In the genomic region with DNA sequence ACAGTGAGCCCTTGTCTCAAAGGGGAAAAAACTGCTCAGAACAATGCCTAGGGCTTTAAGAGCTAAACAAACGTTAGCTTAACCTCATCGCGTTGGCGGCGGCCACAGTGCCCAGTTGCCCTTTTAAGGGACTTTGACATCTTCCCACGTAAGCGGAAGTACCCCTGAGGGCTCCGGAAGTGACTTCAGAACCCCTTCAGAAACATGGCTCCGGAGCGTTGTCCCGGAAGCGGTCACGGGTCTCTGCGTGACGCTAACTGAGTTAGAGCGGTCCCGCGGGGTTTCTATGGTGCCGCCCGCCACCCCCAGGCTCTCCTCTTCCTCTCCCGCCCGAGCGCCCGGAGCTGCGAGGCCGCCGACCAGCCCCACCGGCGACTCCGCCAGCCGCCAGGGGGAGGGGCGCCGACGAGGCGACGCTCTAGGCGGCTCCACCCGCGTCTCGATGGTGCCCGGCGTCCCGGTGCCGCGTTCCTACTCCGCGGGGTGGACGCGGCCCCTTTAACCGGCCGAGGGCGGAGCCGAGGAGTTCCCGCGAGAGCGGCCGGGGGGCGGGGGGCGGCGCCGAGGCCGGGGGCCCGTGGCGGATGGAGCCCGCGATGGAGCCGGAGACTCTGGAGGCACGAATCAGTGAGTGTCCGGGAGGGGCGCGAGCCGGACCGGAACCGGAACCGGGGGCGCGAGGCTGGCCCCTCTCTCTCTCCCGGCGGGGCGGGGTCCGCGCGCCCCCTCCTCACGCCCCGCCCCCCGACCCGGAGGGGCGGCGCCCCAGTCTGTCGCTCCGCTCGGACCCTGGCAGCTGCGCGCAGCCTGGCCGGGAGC, we compare ENCODE assay signal across 8 mouse cellular contexts. TPM values are rescaled to one million over a fixed set of nuclear protein-coding genes. Genes with fewer than 3 reads are reported as not detected.
DNase-seq lines count a peak whose midpoint lies in the region; ATAC-seq lines count a peak whose summit lies in the region.

A gene (plus strand): TSS at position 200 of the 819 bp plus-strand sequence.

- 1% methylated on average over 81 of the region's 95 CpGs for WGBS in intestine, embryonic 14.5 days

- peak; percentile 90 for ATAC-seq in intestine, embryonic 14.5 days (replicated peaks; ENCODE audit: low FRiP score, low TSS enrichment, low read depth)

- peak within 1 kb of the TSS; percentile 84 for H3K9ac ChIP-seq in intestine, embryonic 14.5 days (ENCODE audit: low read length)

- DNase-seq in adrenal gland, adult 18-20 months (ENCODE audit: low spot score in 2 of 2), result peak; percentile 81 to 88
- DNase-seq in embryo, embryonic 11 days, result peak; percentile 98
- DNase-seq in gastrocnemius, postnatal 25 days, result peak; percentile 92
- peak; percentile 97 for DNase-seq in intestine, embryonic 14.5 days (ENCODE audit: low spot score)
- peak; percentile 95 to 97 for DNase-seq in left cerebral cortex, postnatal 14 days (ENCODE audit: low spot score in 2 of 2)
- DNase-seq in mesoderm, embryonic 11.5 days (ENCODE audit: low read depth, low spot score), result peak; percentile 98
- peak; percentile 93 to 94 for DNase-seq in right cerebral cortex, postnatal 36 days (ENCODE audit: low spot score in 2 of 2)
- DNase-seq in yolk sac, embryonic 10.5 days (ENCODE audit: low spot score), result peak; percentile 94

- peak within 1 kb of the TSS; percentile 71 for H3K4me3 ChIP-seq in intestine, embryonic 14.5 days (ENCODE audit: low read depth, low read length)

- peak within 1 kb of the TSS; percentile 99 for H3K27ac ChIP-seq in intestine, embryonic 14.5 days (ENCODE audit: low read depth)

- peak within 1 kb of the TSS; percentile 79 for H3K4me2 ChIP-seq in intestine, embryonic 14.5 days (ENCODE audit: low read length)

- peaks cover 19% of the 10 kb centered on the region for H3K36me3 ChIP-seq in intestine, embryonic 14.5 days (ENCODE audit: control insufficient read depth, insufficient read depth, low read length)

- H3K27me3 ChIP-seq in intestine, embryonic 14.5 days (replicated peaks; ENCODE audit: control insufficient read depth, insufficient read depth, low read length), result no peaks in the 10 kb centered on the region

- H3K4me1 ChIP-seq in intestine, embryonic 14.5 days (replicated peaks; ENCODE audit: control insufficient read depth, insufficient read depth, low read length), result peaks cover 28% of the 10 kb centered on the region

- intact Hi-C loops in left cerebral cortex, postnatal 14 days (cut with DNase I), result no loop called here

- no peaks in the 10 kb centered on the region for H3K9me3 ChIP-seq in intestine, embryonic 14.5 days (ENCODE audit: control insufficient read depth, low read length)

RNA-seq across cellular contexts. Expression of the gene that starts here (rescaled TPM):
- total RNA-seq in adrenal gland, adult 18-20 months (2021), result 10 to 100 TPM; 55.2 to 57.2 TPM
- 10 to 100 TPM; 33.5 to 34.2 TPM for total RNA-seq in gastrocnemius, postnatal 25 days (2021)
- polyA plus RNA-seq in intestine, embryonic 14.5 days (2014; fragmentation: Nextera tagmentation; extraction: Ambion mirVana), result 38.1 and 44.4 TPM in 2 replicates
- 10 to 100 TPM; 53.7 to 56.3 TPM for total RNA-seq in left cerebral cortex, postnatal 14 days (2021)

Comparison
In these comparisons a context has a peak if more than half of its experiments do, and no peak if none do; other contexts are left out.
1. Peak in every context shown above with its lines: DNase-seq, ATAC-seq, H3K4me3 ChIP-seq and H3K27ac ChIP-seq.